Mouse (Mus musculus): Measurements from ENCODE around the gene Hist1h1e. TPM values are rescaled to one million over a fixed set of nuclear protein-coding genes. Genes with fewer than 3 reads are reported as not detected.

The Hist1h1e gene
- total RNA-seq (2021) = 100 to 1,000 TPM in 1 of 2 experiments, 10 to 100 TPM in 1; 91.2 to 121 TPM
- long read RNA-seq, experiment 1, partial matches to known transcripts = 0 of 1 reads
- long read RNA-seq, experiment 1, other reads (novel, unspliced or antisense) = 0 of 1 reads
- long read RNA-seq, experiment 2 = 0 reads

DNA sequence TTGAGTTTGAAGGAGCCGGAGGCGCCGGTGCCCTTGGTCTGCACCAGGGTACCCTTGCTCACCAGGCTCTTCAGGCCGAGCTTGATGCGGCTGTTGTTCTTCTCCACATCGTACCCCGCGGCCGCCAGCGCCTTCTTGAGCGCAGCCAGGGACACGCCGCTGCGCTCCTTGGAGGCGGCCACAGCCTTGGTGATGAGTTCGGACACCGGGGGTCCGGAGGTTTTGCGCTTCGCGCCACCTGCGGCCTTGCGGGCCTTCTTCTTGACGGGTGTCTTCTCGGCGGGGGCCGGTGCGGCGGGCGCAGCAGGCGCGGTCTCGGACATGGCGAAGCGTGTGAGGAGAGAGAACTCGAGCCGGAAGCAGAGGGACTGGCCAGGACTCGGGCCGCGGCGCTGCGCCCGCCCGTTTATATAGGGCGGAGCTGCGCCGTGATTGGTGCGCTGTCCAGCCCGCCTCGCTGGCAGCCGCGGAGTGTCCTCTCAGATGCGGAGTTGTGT, at the start of gene Hist1h1e:
TSS of gene Hist1h1e (minus strand) at position 384 of the 497 bp plus-strand sequence.
- peak; percentile 91 for DNase-seq
- intact Hi-C loops (cut with DNase I; ENCODE audit: low total_unique reads) = loop anchor here (10.0 kb wide), 1 partner anchor 73 kb away; the partner anchor contains the start of genes Hist1h1t and Hist1h4c

DNA sequence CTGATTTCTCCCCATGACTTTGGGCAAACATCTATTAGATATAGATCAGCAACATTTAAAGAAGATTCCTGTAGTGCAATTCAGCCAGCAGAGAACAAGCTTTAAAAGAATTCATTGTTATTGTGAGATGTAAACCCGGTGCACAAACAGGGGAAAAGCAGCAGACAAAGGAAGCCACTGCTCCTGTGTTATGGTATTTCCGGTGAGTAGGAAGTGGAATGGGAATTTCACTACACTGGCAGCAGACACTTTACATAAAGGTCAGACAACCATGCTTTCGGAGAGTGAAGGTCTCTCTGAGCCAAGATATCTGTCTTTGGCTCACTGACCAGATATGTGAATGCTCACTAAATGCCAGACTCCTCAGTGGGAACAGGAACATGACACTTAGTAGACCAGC, 40.2 kb upstream of the Hist1h1e start:
- DNase-seq = no peak
- intact Hi-C loops (cut with DNase I; ENCODE audit: low total_unique reads) = no loop called here

DNA sequence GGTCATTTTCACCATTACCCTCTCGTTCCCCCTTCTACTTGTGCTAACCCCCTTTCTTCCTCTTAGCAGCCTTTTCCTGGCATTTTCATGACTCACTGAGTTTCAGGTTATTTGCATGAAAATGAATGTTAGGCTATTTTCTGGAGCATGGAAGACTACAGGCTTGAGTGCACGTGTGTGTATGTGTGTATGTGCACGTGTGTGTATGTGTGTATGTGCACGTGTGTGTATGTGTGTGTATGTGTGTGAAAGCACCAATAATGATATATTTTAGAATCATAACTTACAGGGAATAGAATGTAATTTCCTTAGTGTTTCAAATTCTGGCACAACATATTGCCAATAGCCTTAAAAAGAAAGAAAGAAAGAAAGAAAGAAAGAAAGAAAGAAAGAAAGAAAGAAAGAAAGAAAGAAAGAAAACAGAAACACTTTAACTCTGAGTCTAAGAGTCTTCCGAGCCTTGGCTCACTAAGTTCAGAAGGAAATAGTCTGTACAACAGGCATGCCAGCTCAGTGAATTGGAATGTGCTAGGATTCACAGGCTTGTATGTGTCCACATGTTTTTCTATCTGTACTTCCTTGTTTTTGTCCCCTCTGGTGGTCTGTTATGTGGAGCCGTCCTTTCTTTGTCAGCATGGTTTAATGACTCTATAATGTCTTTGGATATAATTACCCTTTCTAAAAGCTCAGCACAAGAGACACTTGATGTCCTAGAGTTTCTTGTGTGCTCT, 37.4 kb upstream of the Hist1h1e start:
- DNase-seq = no peak
- intact Hi-C loops (cut with DNase I; ENCODE audit: low total_unique reads) = no loop called here

DNA sequence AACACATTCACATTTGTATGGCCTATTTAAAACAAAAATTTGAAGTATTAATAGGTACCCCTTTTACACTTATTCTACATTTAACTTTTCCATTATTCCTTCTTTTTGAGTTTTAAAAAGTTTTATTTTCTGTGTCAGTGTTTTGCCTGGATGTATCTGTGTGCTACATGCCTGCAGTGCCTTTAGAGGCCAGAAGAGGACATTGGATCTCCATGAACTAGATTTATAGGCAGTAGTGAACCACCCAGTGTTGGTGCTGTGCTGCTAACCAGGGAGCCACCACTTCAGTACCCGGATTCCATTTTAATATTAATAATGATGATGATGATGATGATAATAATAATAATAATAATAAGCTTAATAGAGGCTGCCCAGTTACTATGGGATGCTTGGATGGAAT, 8.3 kb upstream of the Hist1h1e start:
- intact Hi-C loops (cut with DNase I; ENCODE audit: low total_unique reads) = no loop called here
- DNase-seq = no peak

DNA sequence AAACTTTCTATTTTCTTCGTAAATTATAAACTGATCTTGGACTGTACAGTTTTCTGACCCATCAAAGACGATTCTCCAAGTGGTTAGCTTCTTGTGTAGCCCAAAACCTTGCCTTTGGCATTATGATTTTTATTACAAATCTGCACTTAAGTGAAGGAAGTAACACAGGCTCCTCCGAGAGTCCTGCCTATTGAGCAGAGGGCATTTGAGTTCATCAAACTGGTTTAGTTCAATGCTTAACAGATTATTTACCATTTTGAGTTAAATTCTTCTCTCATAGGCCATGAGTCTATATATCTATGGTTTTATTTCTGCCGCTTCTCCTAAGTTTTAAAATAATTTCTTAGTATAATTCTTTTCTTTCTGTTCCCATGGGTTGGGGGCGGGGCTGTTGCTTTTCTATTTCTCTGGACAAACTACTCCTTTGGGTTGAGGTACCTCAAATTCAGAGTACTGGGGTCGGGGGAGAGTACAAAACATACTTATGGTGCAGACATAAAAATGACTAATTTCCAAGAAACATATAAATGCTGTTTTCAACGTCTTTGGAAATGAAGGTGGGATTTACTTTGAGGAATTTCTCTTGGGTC, 598 bp upstream of the Hist1h1e start:
- DNase-seq = peak; percentile 9
- intact Hi-C loops (cut with DNase I; ENCODE audit: low total_unique reads) = loop anchor here (10.0 kb wide), 1 partner anchor 72 kb away; the partner anchor contains the start of genes Hist1h1t and Hist1h4c

DNA sequence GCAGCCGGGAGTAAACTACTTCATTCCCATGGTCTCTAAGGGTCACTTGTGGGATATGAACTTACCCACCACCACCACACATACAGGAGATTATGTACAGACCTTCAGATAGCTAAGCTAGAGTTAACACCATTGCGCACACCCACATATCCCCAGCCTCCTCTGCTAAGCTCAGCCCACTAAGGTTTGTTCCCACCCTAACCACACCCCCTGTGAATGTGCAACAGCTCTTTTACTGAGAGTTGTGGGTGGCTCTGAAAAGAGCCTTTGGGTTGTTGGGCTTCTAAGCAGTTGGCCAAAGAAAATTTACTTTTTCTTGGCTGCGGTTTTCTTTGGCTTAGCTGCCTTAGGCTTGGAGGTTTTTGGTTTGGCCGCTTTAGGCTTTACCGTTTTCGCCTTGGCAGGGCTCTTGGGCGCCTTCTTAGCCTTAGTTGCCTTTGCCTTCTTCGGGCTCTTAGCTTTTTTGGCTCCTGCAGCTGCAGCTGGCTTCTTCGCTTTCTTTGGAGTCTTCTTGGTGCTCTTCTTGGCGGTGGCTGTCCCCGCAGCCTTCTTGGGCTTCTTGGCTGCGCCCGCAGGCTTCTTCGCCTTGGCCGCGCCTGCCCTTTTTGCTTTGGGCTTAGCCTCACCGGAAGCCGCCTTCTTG, 705 bp downstream of the Hist1h1e start:
- DNase-seq = peak; percentile 66
- intact Hi-C loops (cut with DNase I; ENCODE audit: low total_unique reads) = loop anchor here (10.0 kb wide), 1 partner anchor 73 kb away; the partner anchor contains the start of genes Hist1h1t and Hist1h4c

DNA sequence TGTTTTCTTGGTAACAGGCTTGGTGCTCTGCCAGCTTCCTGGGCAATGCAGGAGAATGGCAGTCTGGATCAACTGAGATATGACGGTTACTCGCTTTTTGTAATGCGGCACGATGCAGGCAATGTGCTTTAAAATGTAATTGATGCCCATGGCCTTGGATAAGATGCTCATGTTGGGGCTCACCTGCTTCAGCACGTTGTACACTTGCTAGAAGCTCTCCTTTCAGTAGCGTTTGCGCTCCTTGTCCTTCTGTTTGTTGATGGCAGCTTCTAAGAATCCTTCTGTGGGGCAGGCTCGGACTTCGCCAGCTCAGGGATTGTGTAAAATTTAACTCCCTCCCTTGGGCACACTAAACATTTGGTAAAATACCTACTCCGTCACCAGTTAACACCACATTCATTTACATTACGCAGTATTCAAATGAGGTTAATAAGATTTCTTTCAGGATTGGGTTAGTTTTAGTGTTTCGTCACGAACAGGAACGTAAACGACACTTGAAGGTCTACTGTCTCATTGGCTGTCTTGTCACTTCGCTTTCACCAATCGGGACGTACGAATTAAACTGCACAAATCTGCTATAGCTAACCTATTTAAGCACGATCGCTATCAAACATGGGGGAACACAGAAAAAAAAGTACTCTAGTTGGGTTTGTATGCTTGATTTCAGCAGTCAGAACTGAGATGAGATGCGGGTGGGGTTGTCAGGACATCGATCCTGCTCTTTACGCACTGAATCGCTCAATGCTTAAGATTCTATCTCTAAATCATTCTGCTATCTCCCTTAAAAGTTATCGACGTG, 1.4 kb downstream of the Hist1h1e start, which contains the start of gene Hist1h2be:
TSS of gene Hist1h2be (minus strand) at position 392 of the 799 bp plus-strand sequence.
- peak; percentile 49 for DNase-seq
- intact Hi-C loops (cut with DNase I; ENCODE audit: low total_unique reads) = loop anchor here (10.0 kb wide), 1 partner anchor 74 kb away; the partner anchor contains the start of genes Hist1h1t and Hist1h4c

DNA sequence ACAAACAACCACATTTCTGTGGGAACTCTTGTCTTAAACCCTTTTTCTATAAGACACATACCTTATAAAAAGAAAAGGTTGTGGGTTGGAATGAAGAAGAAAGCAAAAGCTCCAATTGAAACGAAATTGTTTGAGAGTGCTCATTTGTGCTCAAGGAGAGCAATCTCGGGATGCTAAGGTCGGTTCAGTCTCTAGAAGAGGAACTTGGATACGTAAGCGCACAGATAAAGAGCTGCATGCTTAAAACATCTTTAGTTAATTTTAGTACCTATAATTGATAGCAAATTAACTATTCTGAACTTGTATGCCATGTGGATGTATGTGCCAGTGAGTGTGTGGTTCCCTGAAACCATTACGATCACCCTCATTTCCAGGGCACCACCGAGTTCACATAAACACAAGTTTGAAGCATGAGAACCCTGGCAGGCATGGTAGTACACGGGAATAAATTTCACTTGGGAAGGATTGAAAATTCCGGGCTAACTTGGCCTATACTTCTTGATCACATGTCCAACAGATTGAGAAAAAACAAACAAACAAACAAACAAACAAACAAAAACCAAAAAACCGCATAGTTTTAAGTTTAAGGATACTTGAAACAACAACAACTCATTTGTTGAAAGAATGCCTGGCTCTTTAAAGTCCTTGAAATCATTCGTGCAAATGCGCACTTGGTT, 2.2 kb downstream of the Hist1h1e start:
- DNase-seq = no peak
- intact Hi-C loops (cut with DNase I; ENCODE audit: low total_unique reads) = loop anchor here (10.0 kb wide), 1 partner anchor 75 kb away; the partner anchor contains the start of genes Hist1h1t and Hist1h4c

DNA sequence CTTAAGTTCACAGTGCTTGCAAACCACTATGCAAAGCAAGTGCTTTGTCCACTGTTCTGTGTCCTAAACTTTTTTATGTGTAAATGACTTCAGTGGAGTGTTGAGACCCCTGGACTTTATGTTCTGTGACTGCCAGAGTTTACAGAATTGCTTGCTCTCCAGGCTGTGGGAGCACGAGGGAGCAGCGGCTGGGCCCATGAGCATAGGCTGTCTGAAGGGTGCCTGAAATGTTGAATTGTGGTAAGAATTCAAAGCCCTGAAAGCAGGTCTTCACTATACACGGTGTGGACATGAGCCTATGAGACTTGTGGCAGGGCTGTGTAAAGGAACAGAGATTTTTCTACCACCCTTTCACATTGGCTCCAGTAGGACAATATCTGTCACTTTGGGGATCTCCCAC, 10.7 kb downstream of the Hist1h1e start:
- intact Hi-C loops (cut with DNase I; ENCODE audit: low total_unique reads) = no loop called here
- no peak for DNase-seq

DNA sequence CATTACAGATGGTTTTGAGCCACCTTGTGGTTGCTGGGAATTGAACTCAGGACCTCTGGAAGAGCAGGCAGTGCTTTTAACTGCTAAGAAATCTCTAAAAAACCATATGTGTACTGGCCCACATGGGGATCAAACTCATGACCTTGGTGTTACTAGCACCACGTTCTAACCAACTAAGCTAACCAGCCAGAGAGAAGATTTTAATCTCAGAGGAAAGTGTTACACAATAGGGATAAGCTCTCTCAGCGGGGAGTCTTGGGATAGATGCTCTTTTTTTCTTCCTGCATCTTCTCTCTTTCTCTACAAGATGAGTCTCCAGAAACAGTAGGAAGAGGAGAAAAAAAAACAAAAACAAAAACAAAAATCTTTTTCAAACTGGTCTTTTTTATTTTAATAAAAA, 12.0 kb downstream of the Hist1h1e start:
- no peak for DNase-seq
- intact Hi-C loops (cut with DNase I; ENCODE audit: low total_unique reads) = no loop called here

DNA sequence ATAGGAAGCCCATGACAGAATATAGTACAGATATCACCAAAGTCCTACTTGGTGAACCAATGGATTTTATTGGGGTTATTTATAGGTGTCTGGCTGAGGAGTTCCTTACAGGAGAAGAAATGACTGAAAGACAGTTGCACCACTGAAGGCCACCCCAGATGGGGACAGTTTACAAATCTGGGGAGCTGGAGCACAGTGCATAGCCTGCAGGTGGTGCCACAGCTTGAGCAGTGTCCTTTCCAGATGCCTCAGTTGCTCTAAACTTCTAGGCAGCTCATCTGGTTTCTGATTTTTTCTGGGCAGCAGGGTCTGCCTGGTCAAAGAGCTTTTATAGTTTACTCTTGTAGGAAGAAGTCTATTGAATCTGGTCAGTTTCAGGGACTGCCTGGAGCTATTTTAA, 12.5 kb downstream of the Hist1h1e start:
- no peak for DNase-seq
- intact Hi-C loops (cut with DNase I; ENCODE audit: low total_unique reads) = no loop called here

DNA sequence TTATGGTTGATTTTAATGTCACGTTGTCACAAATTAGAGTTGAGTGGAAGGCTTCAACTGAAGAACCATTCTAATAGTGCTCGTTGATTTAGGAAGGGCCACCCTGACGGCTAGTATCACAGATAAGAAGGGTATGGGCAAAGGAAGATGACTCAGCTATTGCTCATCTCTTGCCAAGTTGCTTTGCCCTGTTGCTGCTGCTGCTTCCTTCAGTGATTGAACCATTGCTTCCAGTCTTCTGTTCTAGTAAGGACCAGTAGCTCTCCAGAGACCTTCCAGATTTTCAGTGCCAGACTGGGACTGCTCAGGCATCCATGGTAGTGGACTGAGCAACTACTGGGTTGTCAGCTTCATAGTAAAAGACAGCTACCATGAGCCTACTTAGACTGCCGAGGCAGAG, 13.1 kb downstream of the Hist1h1e start:
- intact Hi-C loops (cut with DNase I; ENCODE audit: low total_unique reads) = no loop called here
- DNase-seq = no peak

DNA sequence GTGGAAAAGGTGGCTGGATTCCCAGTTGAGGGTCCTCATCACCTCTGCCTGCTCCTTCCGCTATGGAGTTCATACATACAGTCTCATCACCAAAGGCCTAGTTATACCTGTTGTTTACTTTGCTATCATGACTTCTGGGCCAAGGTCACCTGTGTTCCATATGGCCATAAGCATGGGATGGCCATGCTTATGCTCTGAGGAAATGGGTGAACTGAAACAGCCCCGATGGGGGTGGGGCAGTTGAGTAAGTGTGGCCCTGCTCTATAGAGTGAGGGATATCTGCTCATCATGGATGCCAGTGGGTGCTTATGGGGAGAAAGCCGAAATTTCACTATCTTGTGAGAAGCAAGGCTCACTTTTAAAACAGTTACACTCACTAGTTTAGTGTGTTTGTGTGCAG, 17.3 kb downstream of the Hist1h1e start:
- intact Hi-C loops (cut with DNase I; ENCODE audit: low total_unique reads) = no loop called here
- no peak for DNase-seq

DNA sequence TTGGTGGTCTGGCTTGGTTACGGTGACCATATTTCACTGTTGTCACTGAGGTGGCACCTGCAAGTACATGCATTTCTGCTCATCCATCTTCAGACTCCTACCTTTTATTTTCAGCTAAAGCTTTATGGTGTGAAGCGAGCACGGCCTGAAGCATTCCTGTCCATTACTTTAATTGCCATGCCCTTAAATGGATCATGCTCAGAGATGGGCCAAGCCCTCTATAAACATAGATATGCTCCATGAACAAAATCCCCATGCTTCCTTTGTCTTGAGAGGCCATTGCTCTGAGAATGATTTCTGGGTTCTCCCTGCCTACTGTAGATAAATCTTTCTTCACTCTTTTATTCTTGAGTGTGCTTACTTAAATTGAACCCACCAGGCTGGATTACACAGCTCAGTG, 17.9 kb downstream of the Hist1h1e start:
- no peak for DNase-seq
- intact Hi-C loops (cut with DNase I; ENCODE audit: low total_unique reads) = no loop called here

DNA sequence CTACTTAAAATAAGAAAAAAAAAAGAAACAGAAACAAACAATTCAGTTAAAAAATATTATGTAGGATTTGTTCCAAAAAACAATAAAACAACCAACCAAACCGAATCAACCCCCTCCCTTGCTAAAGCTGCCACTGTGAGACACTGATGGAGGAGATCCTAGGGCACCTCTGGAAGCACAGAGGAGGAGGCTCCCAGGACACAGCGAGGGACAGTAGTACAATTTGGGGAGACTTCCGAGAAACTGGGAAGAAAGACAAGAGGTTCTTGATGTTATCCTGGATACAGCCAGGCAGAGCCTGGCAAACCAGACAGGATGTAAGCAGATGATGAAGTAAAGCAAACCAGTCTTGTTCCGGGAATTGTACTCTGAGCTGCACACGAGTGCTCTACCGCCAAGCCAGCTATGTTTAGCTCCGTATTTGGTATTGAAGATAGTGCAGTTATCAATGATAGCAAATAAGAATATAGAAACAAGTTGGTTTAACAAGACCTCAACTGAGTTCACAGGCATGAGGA, 19.1 kb downstream of the Hist1h1e start:
- no peak for DNase-seq
- intact Hi-C loops (cut with DNase I; ENCODE audit: low total_unique reads) = no loop called here

DNA sequence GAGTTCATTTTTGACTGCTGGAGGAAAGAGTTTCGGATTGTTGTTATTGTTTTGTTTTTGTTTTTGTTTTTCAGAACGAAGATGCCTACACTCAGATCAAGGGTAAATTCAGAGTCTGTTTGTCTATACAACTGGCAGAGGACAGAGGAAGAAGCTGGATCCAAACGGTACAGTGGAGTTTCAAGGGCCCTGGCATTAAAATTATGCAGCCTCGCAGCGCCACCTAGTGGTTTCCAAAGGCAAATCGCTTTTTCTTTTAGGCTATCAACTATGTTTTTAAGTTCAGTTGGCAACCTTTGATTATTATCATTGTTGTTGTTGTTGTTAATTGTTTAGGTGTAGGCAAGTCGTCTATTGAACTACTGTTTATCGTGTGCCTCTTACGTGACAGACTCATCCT, 24.4 kb downstream of the Hist1h1e start:
- intact Hi-C loops (cut with DNase I; ENCODE audit: low total_unique reads) = loop anchor here (10.0 kb wide), 1 partner anchor 173 kb away; the partner anchor contains the start of gene Abt1

DNA sequence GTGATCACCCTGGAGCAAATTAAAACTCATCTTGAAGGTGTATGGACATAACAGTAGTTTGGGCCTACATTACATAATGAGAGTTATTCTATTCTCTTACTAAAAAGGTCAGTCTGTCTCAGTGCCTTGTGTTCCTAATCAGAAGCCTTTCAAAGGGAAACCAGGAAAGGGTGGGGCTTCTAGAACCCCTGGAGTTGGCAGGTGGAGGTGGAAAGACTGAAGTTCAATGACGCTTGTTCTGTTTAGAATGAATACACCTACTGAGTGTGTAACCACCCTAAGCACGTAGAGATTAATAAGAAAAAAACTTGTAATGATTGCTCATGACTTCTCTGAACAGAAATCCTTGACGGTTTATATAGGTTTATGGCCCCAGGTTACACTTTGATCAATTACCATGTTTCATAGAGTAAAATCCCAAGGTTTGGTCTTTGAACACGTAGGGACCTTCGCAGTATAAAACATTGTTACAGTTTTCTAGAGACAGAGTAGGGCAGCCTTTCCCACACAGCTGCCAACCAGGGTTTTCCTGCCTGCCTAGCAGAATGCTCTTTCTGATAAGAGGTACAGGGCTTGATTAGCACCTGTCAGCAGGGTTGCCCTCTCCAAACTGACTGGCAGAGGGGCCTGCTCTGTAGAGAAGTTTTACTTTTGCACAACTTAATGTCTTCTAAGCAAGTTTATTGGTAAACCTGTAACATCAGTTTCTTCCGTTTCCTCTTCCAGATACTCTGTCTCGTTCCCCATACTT, 26.6 kb downstream of the Hist1h1e start:
- intact Hi-C loops (cut with DNase I; ENCODE audit: low total_unique reads) = loop anchor here (10.0 kb wide), 1 partner anchor 171 kb away; the partner anchor contains the start of gene Abt1
- no peak for DNase-seq

More for the DNA sequence above, 24.4 kb downstream of the Hist1h1e start:
- DNase-seq = peak; percentile 68

All from gastrocnemius, postnatal 14 days (tissue).